Mouse (Mus musculus) limb, embryonic 11.5 days (tissue): ENCODE results near the gene Rptor. TPM values are rescaled to one million over a fixed set of nuclear protein-coding genes. Genes with fewer than 3 reads are reported as not detected.

Source experiments
- ATAC-seq: fragments of 200-750 bp; cut with Nextera tagmentation; 2 replicates; pipeline ENCODE4 v1.8.0; 2017; ENCODE audit warnings: low read depth; ENCODE audit not compliant: insufficient number of reproducible peaks, low FRiP score, low TSS enrichment
- DNase-seq: peaks from one replicate; pipeline ENCODE4 v3.0.0-alpha.2; 2015; ENCODE audit warnings: low spot score
- H3K27ac ChIP-seq: fragments of 300-500 bp; sonication (generic); replicated peaks from 2 replicates; pipeline ENCODE4 v1.5.1; 2014; ENCODE audit warnings: low read depth, mild to moderate bottlenecking, low read length
- H3K27me3 ChIP-seq: fragments of 300-500 bp; sonication (generic); 2 replicates; pipeline ENCODE4 v1.6.1; 2014; ENCODE audit warnings: mild to moderate bottlenecking, low read length, mixed read lengths; ENCODE audit not compliant: control insufficient read depth, insufficient read depth
- H3K36me3 ChIP-seq: fragments of 300-500 bp; sonication (generic); 2 replicates; pipeline ENCODE4 v1.6.1; 2014; ENCODE audit warnings: mild to moderate bottlenecking, low read length, moderate library complexity, mixed read lengths; ENCODE audit not compliant: control insufficient read depth, insufficient read depth
- H3K4me1 ChIP-seq: fragments of 300-500 bp; sonication (generic); 2 replicates; pipeline ENCODE4 v1.6.1; 2014; ENCODE audit warnings: low read length, mixed read lengths; ENCODE audit not compliant: control insufficient read depth, insufficient read depth
- H3K4me2 ChIP-seq: fragments of 300-500 bp; sonication (generic); 2 replicates; pipeline ENCODE4 v1.6.1; 2014; ENCODE audit warnings: low read depth, mild to moderate bottlenecking, moderate library complexity; ENCODE audit not compliant: severe bottlenecking
- H3K4me3 ChIP-seq: fragments of 300-500 bp; sonication (generic); 2 replicates; pipeline ENCODE4 v1.5.1; 2014; ENCODE audit warnings: low read depth, low read length
- H3K9ac ChIP-seq: fragments of 300-500 bp; sonication (generic); 2 replicates; pipeline ENCODE4 v1.6.1; 2014; ENCODE audit warnings: mild to moderate bottlenecking, low read length
- H3K9me3 ChIP-seq: fragments of 300-500 bp; sonication (generic); 2 replicates; pipeline ENCODE4 v1.6.1; 2016; ENCODE audit warnings: low read length; ENCODE audit not compliant: control insufficient read depth
- WGBS: fragments of 180-500 bp; shearing (Covaris S2); extraction: QIAGEN DNeasy Blood & Tissue Kit; methylation state at CpG from one replicate; pipeline ENCODE4 v1.1.7; 2014; 5-methylcytosine and 5-hydroxymethylcytosine counted together
- polyA plus RNA-seq: library from polyadenylated mRNA; unstranded; fragments of >200 nt; fragmentation: Nextera tagmentation; extraction: Ambion mirVana; gene quantifications from 2 replicates; pipeline ENCODE4 v1.2.1, GENCODE M21; 2014

The Rptor gene
- polyA plus RNA-seq, 1 experiment from 2014 or later: 13.8 TPM

DNA sequence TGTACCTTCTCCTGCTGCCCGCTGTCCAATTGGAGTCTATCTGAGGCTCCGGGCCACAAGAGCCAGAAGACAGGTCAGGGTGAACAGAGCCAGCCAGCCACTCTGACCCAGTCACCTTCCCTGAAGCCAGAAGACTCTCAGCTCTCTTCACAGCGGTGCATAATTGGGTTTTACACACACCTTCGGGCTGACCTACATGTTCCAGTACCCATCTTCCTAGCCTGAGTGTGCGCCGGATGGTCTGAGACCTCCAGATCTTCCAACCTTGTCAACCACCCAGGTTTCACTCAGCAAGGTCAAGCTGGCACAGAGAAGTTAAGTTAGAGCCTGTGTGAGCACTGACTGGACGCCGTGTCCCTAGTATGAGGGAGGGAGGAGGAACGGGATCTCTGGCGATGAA, 38.3 kb upstream of the Rptor start:
- Histone ChIP-seq H3K27me3 (0 out of 2 replicates have a peak, but pooled peaks cover 5% of the 10 kb centered on the region), H3K36me3 (no peaks in the 10 kb centered on the region)
- no peak for DNase-seq

DNA sequence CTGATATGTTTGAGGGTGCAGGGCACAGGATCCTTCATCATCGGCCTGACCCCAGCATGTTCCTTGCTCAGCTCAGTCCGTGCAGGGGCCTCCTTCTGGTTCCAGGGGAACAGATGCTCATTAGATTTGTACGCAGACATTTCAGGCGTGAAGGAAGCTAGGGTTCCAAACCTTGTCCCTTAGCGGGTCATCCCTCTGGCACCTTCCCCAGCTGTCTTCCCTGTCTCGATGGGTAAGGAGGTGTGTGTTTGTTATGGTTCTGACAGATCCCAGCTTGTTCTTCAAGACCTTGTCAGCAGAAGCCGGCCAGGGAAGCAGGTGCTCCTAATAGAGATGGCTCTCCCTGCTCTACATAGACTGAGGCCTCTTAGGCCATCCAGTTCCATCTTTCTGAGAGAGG, 37.7 kb upstream of the Rptor start:
- Histone ChIP-seq H3K36me3 (no peaks in the 10 kb centered on the region), H3K9ac (no peak overlapping the region), H3K27me3 (0 out of 2 replicates have a peak, but pooled peaks cover 5% of the 10 kb centered on the region), H3K4me2 (no peak overlapping the region), H3K27ac (no peak overlapping the region), H3K4me1 (0 out of 2 replicates have a peak, but pooled peaks cover 3% of the 10 kb centered on the region), H3K4me3 (no peak overlapping the region), H3K9me3 (no peaks in the 10 kb centered on the region)
- DNase-seq (no peak), ATAC-seq (no peak)
- 66% methylated on average over 7 of the region's 7 CpGs for WGBS

More for the DNA sequence above, 38.3 kb upstream of the Rptor start:
- Histone ChIP-seq H3K4me1 (peaks cover 6% of the 10 kb centered on the region), H3K4me3 (no peak overlapping the region), H3K4me2 (no peak overlapping the region), H3K27ac (no peak overlapping the region), H3K9me3 (no peaks in the 10 kb centered on the region), H3K9ac (no peak overlapping the region)
- ATAC-seq: no peak
- 81% methylated on average over 10 of the region's 10 CpGs for WGBS

DNA sequence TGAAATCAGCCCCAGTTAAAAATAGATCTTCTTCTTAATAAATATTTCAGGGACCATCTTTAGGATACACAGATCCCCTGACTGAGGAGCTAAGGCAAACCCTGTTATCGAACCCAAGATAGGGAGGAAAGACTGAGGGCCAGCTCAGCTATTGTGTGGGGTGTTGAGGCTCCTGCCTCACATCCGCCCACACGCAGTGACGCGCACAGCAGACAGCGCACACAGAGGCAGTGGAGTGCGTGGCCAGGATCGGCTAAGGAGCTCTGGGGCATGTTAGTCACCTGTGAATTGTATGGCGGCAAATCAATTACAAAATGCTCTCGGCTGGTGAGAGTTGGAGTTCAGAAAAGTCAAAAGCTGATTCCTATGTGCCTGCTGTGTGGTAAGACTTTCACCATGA, 37.0 kb upstream of the Rptor start:
- H3K27me3 ChIP-seq: 0 out of 2 replicates have a peak, but pooled peaks cover 5% of the 10 kb centered on the region
- H3K9ac ChIP-seq: no peak overlapping the region
- no peak for ATAC-seq

DNA sequence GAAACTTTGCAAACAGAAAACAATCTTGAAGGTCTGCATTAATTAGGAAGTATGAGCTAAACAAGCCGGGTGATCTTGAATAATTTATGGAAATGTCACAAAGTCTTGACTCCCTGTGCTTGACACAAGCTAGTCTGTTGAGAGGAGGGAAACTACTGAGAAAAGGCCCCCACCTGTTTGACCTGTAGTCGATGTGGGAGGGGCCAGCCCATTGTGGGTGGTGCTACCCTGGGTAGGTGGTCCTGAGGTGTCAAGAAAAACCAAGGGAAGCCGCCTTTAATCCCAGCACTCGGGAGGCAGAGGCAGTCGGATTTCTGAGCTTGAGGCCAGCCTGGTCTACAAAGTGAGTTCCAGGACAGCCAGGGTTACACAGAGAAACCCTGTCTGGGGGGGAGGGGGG, 36.5 kb upstream of the Rptor start:
- H3K27ac ChIP-seq: no peak overlapping the region
- H3K9ac ChIP-seq: no peak overlapping the region
- no peak overlapping the region for H3K4me2 ChIP-seq
- H3K4me3 ChIP-seq: no peak overlapping the region
- 0 out of 2 replicates have a peak, but pooled peaks cover 3% of the 10 kb centered on the region for H3K4me1 ChIP-seq
- WGBS: 50% methylated on average over 5 of the region's 5 CpGs
- ATAC-seq (no peak), DNase-seq (no peak)
- no peaks in the 10 kb centered on the region for H3K9me3 ChIP-seq
- H3K36me3 ChIP-seq: no peaks in the 10 kb centered on the region
- 0 out of 2 replicates have a peak, but pooled peaks cover 5% of the 10 kb centered on the region for H3K27me3 ChIP-seq

More for the DNA sequence above, 37.0 kb upstream of the Rptor start:
- 0 out of 2 replicates have a peak, but pooled peaks cover 3% of the 10 kb centered on the region for H3K4me1 ChIP-seq
- H3K27ac ChIP-seq: no peak overlapping the region
- 40% methylated on average over 10 of the region's 10 CpGs for WGBS
- no peak for DNase-seq
- H3K4me3 ChIP-seq: no peak overlapping the region
- no peaks in the 10 kb centered on the region for H3K9me3 ChIP-seq
- H3K4me2 ChIP-seq: no peak overlapping the region
- H3K36me3 ChIP-seq: no peaks in the 10 kb centered on the region

DNA sequence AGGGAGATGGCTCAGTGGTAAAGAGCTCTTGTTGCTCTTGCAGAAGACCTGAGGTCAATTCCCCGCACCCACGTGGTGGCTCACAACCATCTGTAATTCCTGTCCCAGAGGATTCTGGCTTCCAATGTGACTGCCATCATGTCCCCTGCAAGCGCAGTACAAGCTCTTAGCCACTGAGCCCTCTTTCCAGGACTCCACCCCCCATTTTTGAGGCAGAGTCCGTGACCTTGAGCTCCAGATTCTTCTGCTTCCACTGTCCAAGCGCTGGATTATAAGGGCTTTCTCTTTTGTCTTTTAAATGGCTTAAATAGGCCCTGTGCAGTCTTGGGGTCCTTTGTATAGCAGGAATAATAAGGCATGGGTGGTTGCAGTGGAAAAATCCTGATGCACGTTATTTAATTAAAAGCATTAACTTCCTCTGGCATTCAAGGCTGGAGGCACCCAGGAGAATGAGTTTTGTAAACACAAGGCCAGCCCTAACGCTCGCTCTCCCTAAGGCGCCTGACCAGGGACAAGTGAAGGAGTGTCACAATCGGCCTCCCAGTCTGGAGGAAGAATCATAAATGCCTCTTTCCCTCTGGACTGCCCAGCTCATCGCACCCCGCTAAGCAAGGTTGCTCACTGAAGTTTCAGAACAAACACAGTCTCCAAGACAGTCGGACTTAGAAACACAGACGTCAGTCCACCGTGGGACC, 30.2 kb upstream of the Rptor start:
- Histone ChIP-seq H3K27me3 (no peaks in the 10 kb centered on the region), H3K9me3 (no peaks in the 10 kb centered on the region), H3K9ac (no peak overlapping the region), H3K4me2 (no peak overlapping the region), H3K27ac (no peak overlapping the region), H3K36me3 (no peaks in the 10 kb centered on the region), H3K4me3 (no peak overlapping the region), H3K4me1 (no peaks in the 10 kb centered on the region)
- DNase-seq: no peak
- no peak for ATAC-seq
- 73% methylated on average over 15 of the region's 15 CpGs for WGBS

DNA sequence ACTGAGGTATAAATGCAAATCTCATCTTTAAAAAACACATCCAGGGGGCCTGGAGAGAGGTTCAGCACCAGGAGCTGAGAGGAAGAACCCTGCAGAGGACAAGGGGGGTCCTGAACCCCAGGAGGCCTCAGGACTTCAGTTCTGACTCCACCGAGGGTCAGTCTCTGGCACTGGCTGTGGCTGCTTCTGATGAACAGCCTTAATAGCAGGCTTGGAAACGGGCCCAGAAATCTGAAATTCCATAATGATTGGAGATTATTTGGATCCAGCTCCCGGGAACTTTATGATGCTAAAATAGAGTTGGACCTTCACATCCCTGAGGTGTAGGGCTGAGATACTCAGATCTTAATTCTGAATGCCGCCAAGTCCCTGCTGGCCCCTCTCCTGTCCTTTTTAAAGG, 25.9 kb upstream of the Rptor start:
- no peaks in the 10 kb centered on the region for H3K4me1 ChIP-seq
- DNase-seq (no peak), ATAC-seq (no peak)
- no peak overlapping the region for H3K4me3 ChIP-seq
- H3K4me2 ChIP-seq: no peak overlapping the region
- H3K27ac ChIP-seq: no peak overlapping the region
- WGBS: 23% methylated on average over 4 of the region's 4 CpGs
- H3K27me3 ChIP-seq: no peaks in the 10 kb centered on the region
- H3K36me3 ChIP-seq: no peaks in the 10 kb centered on the region
- no peak overlapping the region for H3K9ac ChIP-seq
- no peaks in the 10 kb centered on the region for H3K9me3 ChIP-seq

DNA sequence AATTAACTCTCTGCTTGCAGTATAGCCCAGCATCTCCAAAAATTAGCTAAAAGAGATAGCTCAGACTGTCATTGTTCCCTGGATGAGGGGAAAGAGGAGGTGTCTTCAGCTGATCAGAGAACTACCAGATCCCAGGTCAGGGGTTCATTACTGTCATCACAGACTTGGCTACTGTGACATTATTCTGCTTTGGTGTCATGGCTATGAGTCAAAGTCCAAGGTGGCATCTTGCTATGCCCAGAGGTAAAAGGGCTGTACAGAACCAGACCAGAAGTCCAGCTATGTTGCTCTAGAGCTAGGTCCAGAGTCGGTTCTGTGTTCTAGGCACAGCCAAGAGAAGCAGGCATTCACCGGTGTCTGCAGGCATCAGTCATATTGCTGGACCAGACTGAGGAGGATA, 25.0 kb upstream of the Rptor start:
- no peaks in the 10 kb centered on the region for H3K9me3 ChIP-seq
- H3K27ac ChIP-seq: no peak overlapping the region
- no peak for DNase-seq
- H3K4me2 ChIP-seq: no peak overlapping the region
- no peaks in the 10 kb centered on the region for H3K4me1 ChIP-seq
- H3K27me3 ChIP-seq: no peaks in the 10 kb centered on the region
- H3K36me3 ChIP-seq: no peaks in the 10 kb centered on the region
- 86% methylated on average over 2 of the region's 2 CpGs for WGBS
- ATAC-seq: no peak
- H3K9ac ChIP-seq: no peak overlapping the region
- H3K4me3 ChIP-seq: no peak overlapping the region

DNA sequence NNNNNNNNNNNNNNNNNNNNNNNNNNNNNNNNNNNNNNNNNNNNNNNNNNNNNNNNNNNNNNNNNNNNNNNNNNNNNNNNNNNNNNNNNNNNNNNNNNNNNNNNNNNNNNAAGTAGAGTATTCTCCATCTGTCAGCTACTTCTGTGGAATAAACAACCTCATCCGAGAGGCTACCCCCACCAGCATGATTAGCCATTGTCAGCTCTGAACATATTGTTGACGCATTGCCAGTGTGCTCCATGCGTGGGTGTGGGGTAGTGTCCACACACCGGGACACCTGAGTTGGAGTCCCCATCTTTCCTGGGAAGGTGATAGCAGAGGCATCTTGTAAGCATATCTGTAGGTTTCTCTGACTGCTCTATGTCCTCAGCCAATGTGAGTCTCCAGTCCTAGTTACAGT, 16.2 kb upstream of the Rptor start:
- no peaks in the 10 kb centered on the region for H3K36me3 ChIP-seq
- no peaks in the 10 kb centered on the region for H3K27me3 ChIP-seq
- no peak overlapping the region for H3K9ac ChIP-seq
- H3K27ac ChIP-seq: no peak overlapping the region
- no peak overlapping the region for H3K4me3 ChIP-seq
- no peak overlapping the region for H3K4me2 ChIP-seq
- WGBS: 81% methylated on average over 4 of the region's 4 CpGs
- no peaks in the 10 kb centered on the region for H3K4me1 ChIP-seq
- no peaks in the 10 kb centered on the region for H3K9me3 ChIP-seq
- DNase-seq (no peak), ATAC-seq (no peak)

DNA sequence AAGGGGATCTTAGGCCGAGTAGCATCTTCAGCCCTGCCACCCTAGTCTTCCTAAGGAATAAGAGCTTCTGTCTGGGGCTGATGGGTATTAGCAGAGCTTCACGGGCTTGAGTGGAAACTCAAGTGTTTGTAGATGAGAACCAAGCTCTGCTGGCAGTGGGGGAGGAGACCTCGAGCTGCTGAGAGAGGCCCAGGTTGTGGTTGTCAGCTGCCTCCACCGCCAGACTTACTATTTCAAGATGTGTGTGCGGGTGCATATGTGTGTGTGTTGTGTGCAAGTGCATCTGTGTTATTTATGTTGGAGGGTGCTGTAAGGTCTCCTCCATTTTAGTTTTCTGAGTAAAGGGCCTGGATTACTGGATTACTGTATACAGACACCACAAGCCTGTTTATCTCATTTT, 15.6 kb upstream of the Rptor start:
- no peaks in the 10 kb centered on the region for H3K27me3 ChIP-seq
- 47% methylated on average over 5 of the region's 5 CpGs for WGBS
- no peak for ATAC-seq
- no peak overlapping the region for H3K4me2 ChIP-seq
- H3K9me3 ChIP-seq: no peaks in the 10 kb centered on the region
- DNase-seq: no peak
- 0 out of 2 replicates have a peak, but pooled peaks cover 2% of the 10 kb centered on the region for H3K4me1 ChIP-seq
- no peak overlapping the region for H3K9ac ChIP-seq
- no peak overlapping the region for H3K4me3 ChIP-seq
- H3K27ac ChIP-seq: no peak overlapping the region
- no peaks in the 10 kb centered on the region for H3K36me3 ChIP-seq
